Mouse (Mus musculus) olfactory bulb, adult 2 months (tissue): ENCODE data around the gene Adcy4.

Experiments
- CTCF ChIP-seq: fragments of 200-500 bp; IDR thresholded peaks from 2 replicates; pipeline ENCODE4 v1.5.1; 2012; ENCODE audit warnings: low read depth, mild to moderate bottlenecking, low read length, moderate library complexity; ENCODE audit not compliant: insufficient read depth
- POLR2A ChIP-seq: fragments of 200-500 bp; IDR thresholded peaks from 2 replicates; pipeline ENCODE4 v1.6.1; 2012; ENCODE audit warnings: mild to moderate bottlenecking, low read depth, low read length, moderate library complexity; ENCODE audit not compliant: insufficient read depth

DNA sequence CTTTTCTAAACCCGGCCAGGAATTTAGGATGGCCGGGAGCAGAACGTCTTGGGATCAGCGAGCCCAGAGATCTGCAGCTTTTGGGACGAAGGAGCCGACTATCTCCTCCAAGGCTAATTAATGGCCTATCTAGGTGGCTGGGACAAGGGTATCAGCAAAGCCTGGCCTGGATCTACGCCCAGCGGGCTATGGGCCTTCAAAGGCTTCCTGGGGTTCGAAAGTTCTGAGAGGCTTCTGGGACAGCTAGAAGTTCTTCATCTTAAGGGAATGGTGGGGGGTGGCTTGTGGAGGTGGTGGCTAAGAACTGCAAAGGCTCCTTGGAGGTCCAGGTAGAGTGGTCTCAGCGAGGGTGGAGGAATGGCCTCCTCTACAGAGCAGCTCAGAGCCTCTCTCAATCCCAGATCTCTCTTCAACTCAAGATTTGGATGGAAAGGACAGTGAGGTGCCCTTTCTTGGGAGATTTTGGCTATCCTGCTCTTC, 40.1 kb upstream of the Adcy4 start:
- TF ChIP-seq POLR2A (no peak), CTCF (0 out of 2 replicates have a peak, but pooled peaks have one; percentile 2)
